Mouse (Mus musculus) lung, postnatal 0 days (tissue): ENCODE data around the gene Gm28053. TPM values are rescaled to one million over a fixed set of nuclear protein-coding genes. Genes with fewer than 3 reads are reported as not detected.

Experiments used
- ATAC-seq: fragments of 200-750 bp; cut with Nextera tagmentation; 2 replicates; pipeline ENCODE4 v1.8.0; 2017; ENCODE audit warnings: moderate library complexity
- DNase-seq: peaks from one replicate; pipeline ENCODE4 v3.0.0-alpha.2; 2016; ENCODE audit warnings: low spot score
- H3K27ac ChIP-seq: fragments of 300-500 bp; sonication (generic); 2 replicates; pipeline ENCODE4 v1.5.1; 2014; ENCODE audit warnings: antibody characterized with exemption, mild to moderate bottlenecking, low read length, mixed read lengths
- H3K27me3 ChIP-seq: fragments of 300-500 bp; sonication (generic); replicated peaks from 2 replicates; pipeline ENCODE4 v1.6.1; 2014; ENCODE audit warnings: low read length, mixed read lengths; ENCODE audit not compliant: insufficient read depth
- H3K36me3 ChIP-seq: fragments of 300-500 bp; sonication (generic); 2 replicates; pipeline ENCODE4 v1.6.1; 2014; ENCODE audit warnings: low read length, mixed read lengths; ENCODE audit not compliant: insufficient read depth
- H3K4me1 ChIP-seq: fragments of 300-500 bp; sonication (generic); 2 replicates; pipeline ENCODE4 v1.6.1; 2014; ENCODE audit warnings: antibody characterized with exemption, low read depth, low read length, mixed read lengths; ENCODE audit not compliant: insufficient read depth
- H3K4me2 ChIP-seq: fragments of 300-500 bp; sonication (generic); replicated peaks from 2 replicates; pipeline ENCODE4 v1.6.1; 2014; ENCODE audit warnings: low read depth, mild to moderate bottlenecking, low read length, moderate library complexity, mixed read lengths
- H3K4me3 ChIP-seq: fragments of 300-500 bp; sonication (generic); 2 replicates; pipeline ENCODE4 v1.5.1; 2014; ENCODE audit warnings: low read depth, low read length
- H3K9ac ChIP-seq: fragments of 300-500 bp; sonication (generic); replicated peaks from 2 replicates; pipeline ENCODE4 v1.6.1; 2014; ENCODE audit warnings: low read depth, mild to moderate bottlenecking
- H3K9me3 ChIP-seq: fragments of 300-500 bp; sonication (generic); 2 replicates; pipeline ENCODE4 v1.6.1; 2016; ENCODE audit warnings: low read length, mixed read lengths
- CTCF ChIP-seq: IDR thresholded peaks from 2 replicates; pipeline ENCODE4 v1.5.1; 2016; ENCODE audit warnings: antibody characterized with exemption, mild to moderate bottlenecking
- EP300 ChIP-seq: IDR thresholded peaks from 2 replicates; pipeline ENCODE4 v1.6.1; 2016; ENCODE audit warnings: antibody characterized with exemption, mild to moderate bottlenecking, control low read depth
- WGBS: fragments of 180-500 bp; shearing (Covaris S2); extraction: QIAGEN DNeasy Blood & Tissue Kit; methylation state at CpG from one replicate; pipeline ENCODE4 v1.1.7; 2014; 5-methylcytosine and 5-hydroxymethylcytosine counted together
- polyA plus RNA-seq: library from polyadenylated mRNA; unstranded; fragments of >200 nt; fragmentation: Nextera tagmentation; extraction: Ambion mirVana; gene quantifications from 2 replicates; pipeline ENCODE4 v1.2.1, GENCODE M21; 2015

Gm28053 gene
- polyA plus RNA-seq, 1 experiment from 2014 or later: 2.2 TPM

DNA sequence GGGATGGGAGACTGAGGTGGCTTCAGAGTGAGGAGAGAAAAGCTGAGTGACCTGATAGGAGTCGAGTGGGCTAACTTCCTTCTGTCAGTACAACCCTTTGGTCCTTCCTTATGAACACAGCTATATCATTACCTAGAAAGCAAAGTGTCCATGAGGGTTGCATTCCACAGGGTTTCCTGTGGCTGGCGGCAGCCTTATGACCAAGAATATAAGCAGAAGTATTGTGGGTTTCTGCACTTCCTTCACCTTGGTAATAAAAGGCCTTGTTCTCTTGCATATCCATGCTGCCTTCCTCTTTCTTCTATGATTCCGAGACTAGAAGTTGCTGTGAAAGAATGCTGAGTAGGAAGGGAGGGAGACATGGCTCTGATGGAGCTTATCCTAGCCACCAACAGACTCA is 19.5 kb upstream of the Gm28053 start:
- H3K9me3 ChIP-seq: no peaks in the 10 kb centered on the region
- peak overlapping the region; percentile 65 for H3K27ac ChIP-seq
- no peak overlapping the region for H3K9ac ChIP-seq
- no peaks in the 10 kb centered on the region for H3K27me3 ChIP-seq
- ATAC-seq (no peak), DNase-seq (no peak)
- H3K36me3 ChIP-seq: no peaks in the 10 kb centered on the region
- H3K4me3 ChIP-seq: no peak overlapping the region
- H3K4me1 ChIP-seq: 0 out of 2 replicates have a peak, but pooled peaks cover 4% of the 10 kb centered on the region
- no peak overlapping the region for H3K4me2 ChIP-seq
- no peak for TF ChIP-seq EP300
- no peak for TF ChIP-seq CTCF
- WGBS: 69% methylated on average over 3 of the region's 3 CpGs

- ATAC-seq (peak; percentile 81), DNase-seq (peak; percentile 75)
- 41% methylated on average over 5 of the region's 5 CpGs for WGBS
- Histone ChIP-seq H3K27me3 (no peaks in the 10 kb centered on the region), H3K4me3 (no peak overlapping the region), H3K9ac (no peak overlapping the region), H3K9me3 (no peaks in the 10 kb centered on the region), H3K4me1 (0 out of 2 replicates have a peak, but pooled peaks cover 4% of the 10 kb centered on the region), H3K27ac (peak overlapping the region; percentile 85), H3K36me3 (no peaks in the 10 kb centered on the region), H3K4me2 (no peak overlapping the region)
- TF ChIP-seq EP300: peak; percentile 99
- no peak for TF ChIP-seq CTCF
Observed at GRCm38 (mm10) chr6:48700251-48701075, 17.9 kb upstream of the Gm28053 start.

GRCm38 (mm10) chr6:48702146-48702545 is 16.3 kb upstream of the Gm28053 start:
- Histone ChIP-seq H3K27me3 (no peaks in the 10 kb centered on the region), H3K27ac (no peak overlapping the region), H3K4me3 (no peak overlapping the region), H3K4me1 (0 out of 2 replicates have a peak, but pooled peaks cover 4% of the 10 kb centered on the region), H3K4me2 (no peak overlapping the region), H3K36me3 (no peaks in the 10 kb centered on the region), H3K9ac (no peak overlapping the region), H3K9me3 (no peaks in the 10 kb centered on the region)
- WGBS: 90% methylated on average over 7 of the region's 7 CpGs
- no peak for ATAC-seq
- TF ChIP-seq CTCF (no peak), EP300 (no peak)
- no peak for DNase-seq

DNA sequence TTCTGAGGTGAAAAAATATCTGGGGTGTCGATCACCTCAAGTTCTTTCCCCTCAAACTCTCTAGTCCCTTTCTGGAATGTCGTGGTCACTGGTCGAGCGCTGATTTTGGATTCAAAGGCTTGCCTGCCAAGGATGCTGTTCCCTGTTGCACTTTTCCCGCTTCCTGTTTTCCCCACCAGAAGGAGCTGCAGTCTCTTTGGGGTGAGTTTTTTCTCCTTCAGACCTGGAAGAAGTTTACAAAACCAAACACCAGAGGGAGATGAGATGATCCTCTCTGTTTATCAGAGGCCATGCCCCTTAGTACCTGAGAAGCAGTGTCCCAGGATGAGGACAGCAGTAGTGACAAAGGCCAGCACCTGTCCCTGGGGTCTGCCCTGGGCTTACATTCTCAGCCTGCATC is 15.8 kb upstream of the Gm28053 start:
- Histone ChIP-seq H3K9ac (no peak overlapping the region), H3K4me3 (no peak overlapping the region), H3K4me2 (no peak overlapping the region), H3K36me3 (no peaks in the 10 kb centered on the region), H3K4me1 (0 out of 2 replicates have a peak, but pooled peaks cover 4% of the 10 kb centered on the region), H3K27ac (no peak overlapping the region), H3K27me3 (no peaks in the 10 kb centered on the region), H3K9me3 (no peaks in the 10 kb centered on the region)
- no peak for TF ChIP-seq EP300
- peak; percentile 39 for TF ChIP-seq CTCF
- ATAC-seq (no peak), DNase-seq (no peak)
- 67% methylated on average over 5 of the region's 5 CpGs for WGBS

- Histone ChIP-seq H3K4me1 (no peaks in the 10 kb centered on the region), H3K9ac (no peak overlapping the region), H3K4me2 (no peak overlapping the region), H3K36me3 (no peaks in the 10 kb centered on the region), H3K9me3 (no peaks in the 10 kb centered on the region), H3K4me3 (no peak overlapping the region), H3K27ac (no peak overlapping the region), H3K27me3 (no peaks in the 10 kb centered on the region)
- DNase-seq (no peak), ATAC-seq (no peak)
- TF ChIP-seq CTCF: no peak
- no peak for TF ChIP-seq EP300
Observed at GRCm38 (mm10) chr6:48704146-48704545, 14.3 kb upstream of the Gm28053 start.

DNA sequence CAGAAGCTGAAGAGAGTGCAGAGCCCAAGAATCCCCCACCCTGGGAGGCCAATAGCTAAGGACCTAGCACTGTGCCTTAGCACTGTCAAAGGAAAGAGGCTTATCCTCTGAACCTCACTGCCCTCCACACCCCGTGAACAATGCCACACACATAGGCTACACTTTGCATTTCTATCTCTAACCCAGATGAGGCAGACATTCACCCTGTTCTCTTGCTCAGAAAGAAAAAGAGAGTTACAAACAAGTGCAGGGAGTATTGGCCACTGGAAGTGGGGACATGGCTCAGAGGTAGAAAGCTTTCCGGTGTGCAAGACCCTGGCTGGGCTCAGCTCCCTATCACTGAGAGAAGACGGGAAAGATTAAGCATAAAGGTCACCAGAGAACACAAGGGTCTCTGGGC is 12.3 kb upstream of the Gm28053 start:
- Histone ChIP-seq H3K27ac (peak overlapping the region; percentile 76), H3K9ac (peak overlapping the region; percentile 52; the same call in 1 of the 2 replicates), H3K27me3 (no peaks in the 10 kb centered on the region), H3K4me2 (peak overlapping the region; percentile 34), H3K9me3 (no peaks in the 10 kb centered on the region), H3K4me3 (peak overlapping the region; percentile 24; the same call in 1 of the 2 replicates), H3K36me3 (no peaks in the 10 kb centered on the region), H3K4me1 (no peaks in the 10 kb centered on the region)
- TF ChIP-seq CTCF (no peak), EP300 (no peak)
- no peak for DNase-seq
- WGBS: 24% methylated on average over 3 of the region's 3 CpGs
- ATAC-seq: no peak
